Mouse (Mus musculus): ENCODE data around the gene Ski. TPM values are rescaled to one million over a fixed set of nuclear protein-coding genes. Genes with fewer than 3 reads are reported as not detected.

The Ski gene
- polyA plus RNA-seq, 1 experiment from 2014 or later, result 26.8 TPM

DNA sequence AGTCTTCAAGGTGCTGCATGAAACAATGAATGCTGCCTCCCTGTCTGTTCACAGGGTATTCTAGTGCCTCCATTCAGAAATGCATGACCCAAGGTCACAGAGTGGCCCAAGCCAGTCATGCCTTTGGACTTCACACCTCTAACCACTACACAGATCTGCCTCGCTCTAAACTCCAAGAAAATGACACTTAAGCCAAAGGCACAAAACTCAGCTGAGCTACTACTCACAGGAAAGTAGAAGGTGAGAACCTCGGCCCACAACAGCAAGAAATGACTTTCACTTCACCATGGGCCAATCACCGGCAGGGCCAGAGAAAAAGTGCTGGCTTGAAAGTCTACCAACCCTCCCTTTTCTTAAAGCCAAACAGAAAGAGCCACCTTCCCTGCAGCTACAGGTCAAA is 14.6 kb downstream of the Ski start:
- Histone ChIP-seq H3K9ac (no peak overlapping the region), H3K27ac (0 out of 2 replicates have a peak overlapping the region, but pooled peaks have one; percentile 17), H3K4me1 (peaks cover 76% of the 10 kb centered on the region), H3K4me3 (no peak overlapping the region), H3K27me3 (no peaks in the 10 kb centered on the region), H3K36me3 (peaks cover 17% of the 10 kb centered on the region), H3K9me3 (no peaks in the 10 kb centered on the region), H3K4me2 (no peak overlapping the region)
- WGBS, result 67% methylated on average over 3 of the region's 3 CpGs
- ATAC-seq (ENCODE audit: insufficient number of reproducible peaks, low FRiP score, low TSS enrichment, low read depth), result no peak

DNA sequence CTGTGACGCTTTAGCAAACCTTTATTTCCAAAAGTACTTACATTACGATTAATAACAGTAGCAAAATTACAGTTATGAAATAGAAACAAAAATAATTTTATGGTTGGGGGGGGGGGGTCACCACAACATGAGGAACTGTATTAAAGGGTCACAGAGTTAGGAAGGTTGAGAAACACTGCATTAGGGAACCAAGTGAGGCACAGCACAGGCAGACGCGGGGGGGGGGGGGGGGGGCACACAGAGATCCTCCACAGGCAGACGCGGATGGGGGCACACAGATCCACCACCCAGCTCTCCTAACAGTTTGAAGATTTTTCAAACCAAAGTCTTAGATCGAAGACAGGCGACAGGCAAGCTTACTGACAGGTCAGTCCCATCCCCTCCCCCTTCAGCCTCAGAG is 15.9 kb downstream of the Ski start:
- H3K4me3 ChIP-seq, result no peak overlapping the region
- no peak overlapping the region for H3K9ac ChIP-seq
- no peak overlapping the region for H3K27ac ChIP-seq
- H3K9me3 ChIP-seq, result no peaks in the 10 kb centered on the region
- peaks cover 16% of the 10 kb centered on the region for H3K36me3 ChIP-seq
- ATAC-seq (ENCODE audit: insufficient number of reproducible peaks, low FRiP score, low TSS enrichment, low read depth), result no peak
- peaks cover 78% of the 10 kb centered on the region for H3K4me1 ChIP-seq
- no peak overlapping the region for H3K4me2 ChIP-seq
- 74% methylated on average over 6 of the region's 8 CpGs for WGBS
- H3K27me3 ChIP-seq, result no peaks in the 10 kb centered on the region

DNA sequence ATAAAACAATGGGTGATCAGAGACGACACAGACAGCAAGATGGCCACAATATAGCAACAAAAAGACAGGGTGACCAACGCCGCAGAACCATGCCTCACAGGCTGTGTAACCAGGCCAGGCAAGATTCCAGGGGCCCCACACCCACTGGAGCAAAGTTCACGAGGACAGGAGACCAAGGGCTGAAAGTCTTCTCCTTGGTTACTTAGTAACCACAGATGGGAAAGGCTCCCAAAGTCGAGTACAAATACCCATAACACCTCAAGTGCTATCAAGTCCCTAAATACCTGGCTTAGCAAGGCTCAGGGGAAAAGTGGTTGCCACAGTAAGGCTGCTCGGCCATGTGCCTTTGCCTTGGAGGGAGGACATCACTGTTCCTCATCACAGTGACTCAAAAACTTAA is 16.5 kb downstream of the Ski start:
- peaks cover 10% of the 10 kb centered on the region for H3K36me3 ChIP-seq
- peaks cover 83% of the 10 kb centered on the region for H3K4me1 ChIP-seq
- H3K9ac ChIP-seq, result no peak overlapping the region
- H3K9me3 ChIP-seq, result no peaks in the 10 kb centered on the region
- H3K27ac ChIP-seq, result no peak overlapping the region
- 71% methylated on average over 6 of the region's 6 CpGs for WGBS
- no peaks in the 10 kb centered on the region for H3K27me3 ChIP-seq
- no peak overlapping the region for H3K4me3 ChIP-seq
- ATAC-seq (ENCODE audit: insufficient number of reproducible peaks, low FRiP score, low TSS enrichment, low read depth), result no peak
- no peak overlapping the region for H3K4me2 ChIP-seq

DNA sequence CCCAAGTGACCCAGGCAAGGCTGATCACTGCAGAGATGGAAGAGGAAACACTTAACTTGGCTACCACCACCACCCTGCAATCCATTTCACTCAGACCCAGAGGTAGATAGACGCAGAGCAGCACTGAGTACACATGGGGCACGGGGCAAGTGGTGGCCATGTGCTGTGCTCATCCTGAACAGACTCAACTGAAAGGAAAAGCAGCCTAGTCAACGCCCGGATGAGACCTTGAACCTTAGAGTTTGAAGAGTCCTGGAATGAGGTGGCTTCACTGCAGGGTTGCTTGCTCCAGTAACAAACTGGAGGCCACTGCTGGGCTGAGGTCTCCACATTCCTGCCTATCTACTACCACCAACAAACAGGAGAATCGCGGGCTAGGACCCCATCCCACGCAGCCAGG is 20.6 kb downstream of the Ski start:
- no peak for ATAC-seq (ENCODE audit: insufficient number of reproducible peaks, low FRiP score, low TSS enrichment, low read depth)
- H3K36me3 ChIP-seq, result no peaks in the 10 kb centered on the region
- WGBS, result 89% methylated on average over 7 of the region's 7 CpGs
- 0 out of 2 replicates have a peak overlapping the region, but pooled peaks have one; percentile 68 for H3K27ac ChIP-seq
- no peak overlapping the region for H3K4me2 ChIP-seq
- no peak overlapping the region for H3K9ac ChIP-seq
- no peaks in the 10 kb centered on the region for H3K27me3 ChIP-seq
- no peaks in the 10 kb centered on the region for H3K9me3 ChIP-seq
- H3K4me1 ChIP-seq, result peaks cover 85% of the 10 kb centered on the region
- H3K4me3 ChIP-seq, result no peak overlapping the region

DNA sequence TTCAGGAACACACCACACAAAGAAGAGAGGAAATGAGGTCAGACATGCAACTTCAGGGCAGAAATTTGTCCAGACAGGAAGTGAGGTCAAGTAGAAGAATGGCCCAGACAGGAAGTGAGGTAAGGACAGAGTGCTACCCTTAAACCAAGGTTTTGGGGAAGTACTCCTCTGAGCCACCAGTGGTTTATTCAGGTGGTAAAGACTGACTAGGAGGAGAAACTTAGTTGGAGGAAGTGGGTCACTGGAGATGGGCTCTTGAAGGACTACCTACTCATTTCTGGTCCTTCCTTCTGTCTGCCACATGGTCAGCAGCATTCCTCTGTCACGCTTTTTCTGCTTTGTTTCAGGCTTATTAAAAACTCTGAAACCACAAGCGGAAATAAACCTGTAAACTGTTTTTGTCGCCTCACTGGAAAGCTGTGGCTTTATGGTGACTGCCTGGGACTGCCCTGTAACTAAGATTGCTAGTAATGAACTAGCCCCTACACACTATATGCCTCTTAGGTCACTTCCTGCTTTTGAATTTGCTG is 21.5 kb downstream of the Ski start:
- Histone ChIP-seq H3K27ac (peak overlapping the region; percentile 68; the same call in 1 of the 2 replicates), H3K9me3 (no peaks in the 10 kb centered on the region), H3K27me3 (no peaks in the 10 kb centered on the region), H3K4me3 (no peak overlapping the region), H3K36me3 (no peaks in the 10 kb centered on the region), H3K9ac (no peak overlapping the region), H3K4me2 (no peak overlapping the region), H3K4me1 (peaks cover 85% of the 10 kb centered on the region)
- no peak for ATAC-seq (ENCODE audit: insufficient number of reproducible peaks, low FRiP score, low TSS enrichment, low read depth)
- 35% methylated on average over 3 of the region's 3 CpGs for WGBS

DNA sequence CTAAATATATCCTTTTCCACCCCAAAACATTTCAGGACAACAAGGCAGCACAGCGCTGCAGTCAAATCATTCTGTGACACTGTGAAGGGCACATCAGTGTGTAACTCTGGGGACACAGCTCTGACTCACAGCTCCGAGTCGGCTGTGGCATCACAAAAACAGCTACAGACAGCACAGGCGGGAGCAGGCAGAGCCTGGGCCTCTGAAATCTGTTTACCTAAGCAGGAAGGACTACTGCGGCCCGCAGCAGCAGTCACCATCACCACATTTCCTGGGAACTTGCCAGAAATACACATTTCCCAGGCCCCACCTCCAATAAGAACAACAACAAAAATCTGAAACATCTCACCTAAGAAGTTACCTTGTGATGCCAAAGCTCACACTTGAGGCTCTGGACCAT is 24.7 kb downstream of the Ski start:
- WGBS, result 24% methylated on average over 6 of the region's 6 CpGs
- ATAC-seq (ENCODE audit: insufficient number of reproducible peaks, low FRiP score, low TSS enrichment, low read depth), result no peak
- peaks cover 4% of the 10 kb centered on the region for H3K36me3 ChIP-seq
- H3K4me2 ChIP-seq, result no peak overlapping the region
- H3K27ac ChIP-seq, result 0 out of 2 replicates have a peak overlapping the region, but pooled peaks have one; percentile 0
- H3K4me3 ChIP-seq, result no peak overlapping the region
- no peak overlapping the region for H3K9ac ChIP-seq
- no peaks in the 10 kb centered on the region for H3K9me3 ChIP-seq
- H3K4me1 ChIP-seq, result peaks cover 88% of the 10 kb centered on the region
- no peaks in the 10 kb centered on the region for H3K27me3 ChIP-seq

DNA sequence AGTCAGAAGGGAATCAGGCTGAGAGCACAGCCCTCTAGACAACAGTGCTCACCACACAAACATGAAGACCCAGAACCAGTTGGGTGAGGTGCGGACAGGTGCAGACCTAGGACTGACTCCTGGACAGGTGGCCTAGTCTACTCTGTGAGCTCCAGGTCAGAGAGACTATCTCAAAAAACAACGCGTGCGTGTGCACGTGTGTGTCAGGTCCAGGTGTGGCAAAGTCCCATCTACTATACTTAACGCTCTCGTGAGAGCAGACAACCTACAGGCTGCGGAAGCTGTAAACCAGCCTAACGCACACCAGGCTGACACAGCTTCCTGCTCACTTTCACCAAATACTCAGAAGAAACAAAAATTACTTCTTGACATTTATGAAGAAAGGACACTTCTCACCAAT is 27.2 kb downstream of the Ski start:
- H3K4me2 ChIP-seq, result no peak overlapping the region
- 70% methylated on average over 9 of the region's 9 CpGs for WGBS
- H3K9me3 ChIP-seq, result no peaks in the 10 kb centered on the region
- H3K4me1 ChIP-seq, result peaks cover 89% of the 10 kb centered on the region
- no peaks in the 10 kb centered on the region for H3K27me3 ChIP-seq
- H3K27ac ChIP-seq, result no peak overlapping the region
- H3K4me3 ChIP-seq, result no peak overlapping the region
- ATAC-seq (ENCODE audit: insufficient number of reproducible peaks, low FRiP score, low TSS enrichment, low read depth), result no peak
- peaks cover 4% of the 10 kb centered on the region for H3K36me3 ChIP-seq
- no peak overlapping the region for H3K9ac ChIP-seq

DNA sequence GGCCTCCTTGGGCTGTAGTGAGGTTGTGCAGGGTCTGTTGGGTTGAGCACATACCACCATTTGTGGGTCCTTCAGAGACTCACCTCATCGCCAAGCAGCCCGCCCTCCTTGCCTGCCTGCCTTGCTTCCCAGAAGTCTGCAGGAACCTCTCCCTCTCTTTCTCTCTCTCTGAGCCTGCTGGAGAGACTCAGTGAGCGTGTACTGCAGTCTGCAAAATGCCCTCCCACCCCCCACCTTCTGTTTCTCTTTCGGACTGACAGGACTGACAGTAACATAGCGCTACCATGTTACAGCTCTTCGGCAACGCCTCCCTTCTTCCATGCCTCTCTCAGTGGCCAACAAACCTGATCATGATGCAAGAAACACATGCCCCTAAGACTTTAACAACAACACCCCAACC is 32.1 kb downstream of the Ski start:
- H3K36me3 ChIP-seq, result peaks cover 4% of the 10 kb centered on the region
- no peaks in the 10 kb centered on the region for H3K9me3 ChIP-seq
- whole genome bisulfite sequencing, result 25% methylated on average over 7 of the region's 7 CpGs
- no peak overlapping the region for H3K4me2 ChIP-seq
- no peak for ATAC-seq (ENCODE audit: insufficient number of reproducible peaks, low FRiP score, low TSS enrichment, low read depth)
- peaks cover 88% of the 10 kb centered on the region for H3K4me1 ChIP-seq
- H3K9ac ChIP-seq, result no peak overlapping the region
- no peak overlapping the region for H3K4me3 ChIP-seq
- no peaks in the 10 kb centered on the region for H3K27me3 ChIP-seq
- H3K27ac ChIP-seq, result peak overlapping the region; percentile 33; the same call in 1 of the 2 replicates

DNA sequence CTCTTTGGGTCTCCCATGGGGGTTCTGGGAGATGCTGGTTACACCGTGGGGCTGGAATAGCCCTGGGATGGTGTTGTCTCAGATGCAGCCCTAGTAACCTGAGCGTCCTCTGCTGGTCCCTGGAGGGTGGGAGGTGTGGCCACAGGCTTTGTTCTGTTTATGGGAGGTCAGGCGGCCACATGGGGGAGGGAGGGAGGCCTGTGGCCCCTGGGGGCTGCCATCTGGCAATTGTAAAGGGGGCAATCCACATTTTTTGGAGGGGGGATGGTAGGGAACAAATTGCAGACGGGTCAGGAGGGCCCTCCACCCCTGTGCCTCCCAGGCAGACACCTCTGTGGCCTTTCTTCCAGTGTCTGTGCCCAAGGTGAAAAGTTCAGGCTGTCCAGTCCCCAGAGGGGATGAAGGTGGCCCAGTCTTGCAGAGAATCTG is 32.7 kb downstream of the Ski start:
- H3K9ac ChIP-seq, result no peak overlapping the region
- peaks cover 4% of the 10 kb centered on the region for H3K36me3 ChIP-seq
- 22% methylated on average over 4 of the region's 4 CpGs for WGBS
- H3K9me3 ChIP-seq, result no peaks in the 10 kb centered on the region
- H3K4me2 ChIP-seq, result no peak overlapping the region
- no peak for ATAC-seq (ENCODE audit: insufficient number of reproducible peaks, low FRiP score, low TSS enrichment, low read depth)
- H3K27me3 ChIP-seq, result no peaks in the 10 kb centered on the region
- no peak overlapping the region for H3K4me3 ChIP-seq
- peaks cover 87% of the 10 kb centered on the region for H3K4me1 ChIP-seq
- H3K27ac ChIP-seq, result peak overlapping the region; percentile 33

DNA sequence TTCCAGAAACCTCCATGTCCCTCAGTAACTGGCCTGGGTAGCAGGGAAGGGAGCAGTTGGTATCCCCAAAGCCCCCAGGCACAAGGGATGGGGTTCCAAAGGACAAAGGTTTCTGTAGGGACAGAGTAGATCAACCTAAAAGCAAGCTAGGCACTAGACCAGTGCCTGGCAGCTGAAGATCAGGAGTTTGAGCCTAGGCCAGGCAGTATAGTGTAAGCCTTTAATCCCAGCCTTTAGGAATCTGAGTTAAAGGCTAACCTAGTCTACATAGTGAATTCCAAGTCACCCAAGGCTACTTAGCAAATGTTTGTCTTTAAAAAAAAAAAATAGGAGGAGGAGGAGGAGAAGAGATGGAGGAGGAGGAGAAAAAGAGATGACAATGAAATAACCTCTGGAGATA is 33.6 kb downstream of the Ski start:
- H3K27ac ChIP-seq, result peak overlapping the region; percentile 55; the same call in 1 of the 2 replicates

DNA sequence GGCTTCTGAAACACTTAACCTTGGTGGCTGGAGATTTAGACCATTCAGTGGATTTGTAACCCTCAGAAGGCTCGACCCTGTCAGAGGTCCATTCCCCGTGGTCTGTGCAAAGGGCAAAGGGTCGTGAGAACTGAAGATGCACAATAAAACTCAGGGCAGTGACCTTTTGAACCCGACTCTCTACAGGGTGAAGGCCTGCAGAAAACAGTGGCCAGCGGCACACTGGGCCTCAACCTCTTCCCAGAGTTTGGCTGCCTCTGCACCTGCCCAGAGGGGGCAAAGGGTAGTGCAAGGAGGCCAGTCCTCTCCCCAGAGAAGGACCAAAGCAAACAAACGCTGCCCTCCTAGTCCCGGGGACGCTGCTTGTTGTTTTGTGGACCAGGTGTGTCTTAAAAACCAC is 34.1 kb downstream of the Ski start:
- Histone ChIP-seq H3K4me3 (no peak overlapping the region), H3K27ac (peak overlapping the region; percentile 55), H3K36me3 (peaks cover 3% of the 10 kb centered on the region), H3K9ac (no peak overlapping the region), H3K9me3 (no peaks in the 10 kb centered on the region), H3K4me1 (peaks cover 92% of the 10 kb centered on the region), H3K27me3 (no peaks in the 10 kb centered on the region), H3K4me2 (no peak overlapping the region)
- WGBS, result 12% methylated on average over 8 of the region's 8 CpGs
- ATAC-seq (ENCODE audit: insufficient number of reproducible peaks, low FRiP score, low TSS enrichment, low read depth), result no peak

More for the DNA sequence above, 33.6 kb downstream of the Ski start:
- H3K4me2 ChIP-seq, result no peak overlapping the region
- peaks cover 4% of the 10 kb centered on the region for H3K36me3 ChIP-seq
- H3K9ac ChIP-seq, result no peak overlapping the region
- no peaks in the 10 kb centered on the region for H3K9me3 ChIP-seq
- peaks cover 93% of the 10 kb centered on the region for H3K4me1 ChIP-seq
- no peak overlapping the region for H3K4me3 ChIP-seq
- ATAC-seq (ENCODE audit: insufficient number of reproducible peaks, low FRiP score, low TSS enrichment, low read depth), result no peak
- no peaks in the 10 kb centered on the region for H3K27me3 ChIP-seq

DNA sequence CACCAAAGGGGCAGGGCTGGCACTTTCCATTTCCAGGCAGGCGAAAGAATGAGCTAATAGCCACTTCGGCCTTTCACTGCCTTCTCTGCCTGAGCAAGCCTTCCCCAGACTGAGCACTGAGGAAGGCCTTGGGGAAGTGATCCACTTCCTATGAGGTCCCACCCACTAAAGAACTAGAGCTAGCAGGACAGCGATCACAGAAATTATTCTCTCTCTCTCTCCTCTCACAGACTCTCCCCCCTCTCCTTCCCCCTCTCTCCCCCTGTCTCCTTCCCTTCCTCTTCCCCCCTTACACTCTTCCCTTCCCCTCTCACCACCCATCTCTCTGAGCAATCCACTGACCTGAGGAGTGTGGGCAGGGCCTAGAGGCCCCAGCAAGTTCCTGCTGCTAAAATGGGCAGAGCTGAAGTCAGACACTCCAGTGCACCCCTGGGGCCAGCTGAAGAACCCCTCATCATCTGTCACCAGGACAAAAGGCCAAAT is 35.2 kb downstream of the Ski start:
- Histone ChIP-seq H3K4me2 (no peak overlapping the region), H3K27ac (peak overlapping the region; percentile 55), H3K4me1 (peaks cover 90% of the 10 kb centered on the region), H3K4me3 (no peak overlapping the region), H3K9ac (no peak overlapping the region), H3K9me3 (no peaks in the 10 kb centered on the region), H3K36me3 (no peaks in the 10 kb centered on the region), H3K27me3 (no peaks in the 10 kb centered on the region)
- ATAC-seq (ENCODE audit: insufficient number of reproducible peaks, low FRiP score, low TSS enrichment, low read depth), result no peak
- WGBS, result 37% methylated on average over 3 of the region's 3 CpGs

DNA sequence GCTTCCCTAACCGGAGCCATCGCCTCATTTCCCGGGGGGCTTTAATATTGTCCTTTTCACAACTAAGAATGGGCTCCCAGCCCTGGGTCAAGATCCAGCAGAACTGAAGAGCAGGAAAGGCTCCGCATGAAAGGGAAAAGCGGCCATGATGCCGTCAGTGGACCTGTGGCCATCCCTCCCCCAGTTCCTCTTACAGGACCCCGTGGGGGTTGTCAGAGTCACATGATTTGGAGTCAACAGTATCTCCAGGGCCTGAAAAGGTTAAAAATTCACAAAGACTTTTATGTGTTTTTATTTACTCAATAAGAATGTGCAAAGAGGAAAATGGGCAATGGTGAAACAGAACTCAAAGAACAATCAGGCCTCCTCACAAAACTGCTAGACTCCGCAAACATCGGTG is 36.5 kb downstream of the Ski start:
- Histone ChIP-seq H3K36me3 (no peaks in the 10 kb centered on the region), H3K4me3 (no peak overlapping the region), H3K4me2 (no peak overlapping the region), H3K4me1 (peaks cover 80% of the 10 kb centered on the region), H3K9me3 (no peaks in the 10 kb centered on the region), H3K27me3 (no peaks in the 10 kb centered on the region), H3K27ac (no peak overlapping the region; the same call in 1 of the 2 replicates), H3K9ac (no peak overlapping the region)
- no peak for ATAC-seq (ENCODE audit: insufficient number of reproducible peaks, low FRiP score, low TSS enrichment, low read depth)
- 88% methylated on average over 9 of the region's 9 CpGs for whole genome bisulfite sequencing
